Mouse (Mus musculus) liver, postnatal 0 days (tissue): ENCODE measurements around the gene Mycbp2.

Experiments used
- CTCF ChIP-seq: sonication (generic); IDR thresholded peaks from 2 replicates; pipeline ENCODE4 v1.5.1; 2016; ENCODE audit warnings: antibody characterized with exemption, low read depth
- EP300 ChIP-seq: IDR thresholded peaks from 2 replicates; pipeline ENCODE4 v1.6.1; 2016; ENCODE audit warnings: antibody characterized with exemption, low read depth, mild to moderate bottlenecking

- TF ChIP-seq CTCF (no peak), EP300 (no peak)
These were observed 220.9 kb downstream of the Mycbp2 start for GRCm38 (mm10) chr14:103125756-103126155.
